Mouse (Mus musculus) left cerebral cortex, postnatal 4 days (tissue): ENCODE measurements around the gene BC030867. TPM values are rescaled to one million over a fixed set of nuclear protein-coding genes. Genes with fewer than 3 reads are reported as not detected.

Experiments
- DNase-seq: peaks from one replicate; pipeline ENCODE4 v3.0.0-alpha.2; 2022
- intact Hi-C: fragments of 180-260 bp; cut with DNase I; formaldehyde crosslinking; loops from one replicate; pipeline ENCODE4 v1.15.1; 2025
- total RNA-seq, 2 experiments: library from RNA; stranded (reverse); gene quantifications; 2 replicates each; pipeline ENCODE4 v1.2.3; 2021

BC030867 gene
- total RNA-seq, 2 experiments from 2014 or later: 1.4 to 1.6 TPM

- intact Hi-C loops: no loop called here
Measured at GRCm38 (mm10) chr11:102221243-102221953, 27.3 kb upstream of the BC030867 start.

GRCm38 (mm10) chr11:102221954-102222351 lies 26.7 kb upstream of the BC030867 start:
- intact Hi-C loops: no loop called here
- DNase-seq: no peak

More at GRCm38 (mm10) chr11:102221243-102221953, 27.3 kb upstream of the BC030867 start:
- no peak for DNase-seq

- intact Hi-C loops: no loop called here
- DNase-seq: peak; percentile 63
Measured at GRCm38 (mm10) chr11:102223166-102223565, 25.5 kb upstream of the BC030867 start.

- DNase-seq: peak; percentile 47
- intact Hi-C loops: no loop called here
Measured at GRCm38 (mm10) chr11:102224686-102225085, 24.0 kb upstream of the BC030867 start.

- intact Hi-C loops: no loop called here
- DNase-seq: no peak
Measured at GRCm38 (mm10) chr11:102225221-102225620, 23.5 kb upstream of the BC030867 start.

GRCm38 (mm10) chr11:102226067-102226978 lies 22.4 kb upstream of the BC030867 start:
- DNase-seq: no peak
- intact Hi-C loops: no loop called here

GRCm38 (mm10) chr11:102227270-102228190 lies 21.2 kb upstream of the BC030867 start:
- DNase-seq: peak; percentile 45
- intact Hi-C loops: no loop called here

- intact Hi-C loops: no loop called here
- DNase-seq: no peak
Measured at GRCm38 (mm10) chr11:102228191-102228545, 20.5 kb upstream of the BC030867 start.

- intact Hi-C loops: no loop called here
- no peak for DNase-seq
Measured at GRCm38 (mm10) chr11:102228646-102229268, 19.9 kb upstream of the BC030867 start.

GRCm38 (mm10) chr11:102229331-102229953 lies 19.2 kb upstream of the BC030867 start:
- intact Hi-C loops: no loop called here

GRCm38 (mm10) chr11:102230006-102230741 lies 18.5 kb upstream of the BC030867 start, which contains the start of gene Hdac5:
TSS of gene Hdac5 (minus strand) at chr11:102230166.
- DNase-seq: peak; percentile 98
- intact Hi-C loops: loop anchor here (2.0 to 5.0 kb wide), 2 partner anchors 15 to 397 kb away; no protein-coding TSS in a partner anchor

More at GRCm38 (mm10) chr11:102229331-102229953, 19.2 kb upstream of the BC030867 start:
- peak; percentile 30 for DNase-seq

GRCm38 (mm10) chr11:102236022-102236421 lies 12.7 kb upstream of the BC030867 start:
- intact Hi-C loops: no loop called here
- no peak for DNase-seq

GRCm38 (mm10) chr11:102240636-102241035 lies 8.0 kb upstream of the BC030867 start:
- intact Hi-C loops: no loop called here
- DNase-seq: no peak

GRCm38 (mm10) chr11:102241246-102241645 lies 7.4 kb upstream of the BC030867 start:
- intact Hi-C loops: no loop called here
- no peak for DNase-seq

GRCm38 (mm10) chr11:102241874-102242273 lies 6.8 kb upstream of the BC030867 start:
- DNase-seq: no peak
- intact Hi-C loops: no loop called here

GRCm38 (mm10) chr11:102244926-102245449 lies 3.7 kb upstream of the BC030867 start:
- peak; percentile 47 for DNase-seq
- intact Hi-C loops: loop anchor here (2.0 kb wide), 1 partner anchor 14 kb away; the partner anchor contains the start of gene Hdac5

- intact Hi-C loops: loop anchor here (2.0 kb wide), 1 partner anchor 15 kb away; the partner anchor contains the start of gene Hdac5
Measured at GRCm38 (mm10) chr11:102245581-102246272, 3.0 kb upstream of the BC030867 start.

GRCm38 (mm10) chr11:102246273-102246635 lies 2.4 kb upstream of the BC030867 start:
- intact Hi-C loops: no loop called here
- DNase-seq: no peak

More at GRCm38 (mm10) chr11:102245581-102246272, 3.0 kb upstream of the BC030867 start:
- no peak for DNase-seq
